Mouse (Mus musculus) G1E (cell line): Measurements from ENCODE around the gene Gm27027. TPM values are rescaled to one million over a fixed set of nuclear protein-coding genes. Genes with fewer than 3 reads are reported as not detected.

Experiments
- ATAC-seq: 2 replicates; pipeline ENCODE4 v1.8.0; 2016; ENCODE audit warnings: mild to moderate bottlenecking; ENCODE audit not compliant: insufficient number of reproducible peaks, poor library complexity, low FRiP score, severe bottlenecking; ENCODE audit errors: extremely low read depth
- DNase-seq: peaks from one replicate; pipeline ENCODE4 v3.0.0; 2012; ENCODE audit warnings: low spot score
- H3K27me3 ChIP-seq: 2 replicates; pipeline ENCODE4 v1.6.1; 2012; ENCODE audit warnings: mild to moderate bottlenecking, low read length, inconsistent platforms; ENCODE audit not compliant: insufficient read depth
- H3K36me3 ChIP-seq: replicated peaks from 2 replicates; pipeline ENCODE3; 2012; ENCODE audit warnings: mild to moderate bottlenecking, inconsistent platforms
- H3K4me1 ChIP-seq: 2 replicates; pipeline ENCODE4 v1.6.1; 2012; ENCODE audit warnings: low read depth, low read length, inconsistent platforms, mixed read lengths; ENCODE audit not compliant: insufficient read depth
- H3K4me3 ChIP-seq: 2 replicates; pipeline ENCODE4 v1.5.1; 2012; ENCODE audit warnings: low read depth, mild to moderate bottlenecking, inconsistent platforms, low read length, moderate library complexity, mixed read lengths
- H3K9me3 ChIP-seq: replicated peaks from 2 replicates; pipeline ENCODE4 v1.6.1; 2012; ENCODE audit warnings: inconsistent platforms
- CTCF ChIP-seq: IDR thresholded peaks from 2 replicates; pipeline ENCODE4 v1.5.1; 2012; ENCODE audit warnings: low read depth, low read length, inconsistent platforms, mixed read lengths
- GATA1 ChIP-seq: IDR thresholded peaks from 2 replicates; pipeline ENCODE4 v1.6.1; 2012; ENCODE audit warnings: borderline replicate concordance, low read length, inconsistent platforms, mixed read lengths
- GATA2 ChIP-seq: IDR thresholded peaks from 2 replicates; pipeline ENCODE4 v1.6.1; 2012; ENCODE audit warnings: low read depth, low read length, inconsistent platforms, borderline replicate concordance
- POLR2AphosphoS5 ChIP-seq: IDR thresholded peaks from 2 replicates; pipeline ENCODE4 v1.6.1; 2012; ENCODE audit warnings: low read depth, low read length, inconsistent platforms; ENCODE audit not compliant: insufficient replicate concordance
- TAL1 ChIP-seq: conservative IDR thresholded peaks from 2 replicates; pipeline ENCODE4 v1.6.1; 2012; ENCODE audit warnings: low read depth, low read length, inconsistent platforms, mixed read lengths
- polyA plus RNA-seq: library from polyadenylated mRNA; stranded (reverse); fragments of >175 nt; gene quantifications from 2 replicates; pipeline ENCODE4 v1.2.3, GENCODE M21; 2012
- total RNA-seq, 2 experiments: library from RNA; stranded (forward) in 1 of 2; stranded (reverse) in 1 of 2; fragments of 200-1000 nt in 1 of 2; fragments of >200 nt in 1 of 2; fragmentation: Nextera tagmentation in 1 of 2; gene quantifications; 2 replicates each; pipeline ENCODE4 v1.2.3; 2014 to 2017

Gm27027 gene
- total and polyA plus RNA-seq, 3 experiments = not detected

GRCm38 (mm10) chr2:93926141-93926540, 70.0 kb downstream of the Gm27027 start:
- DNase-seq (no peak), ATAC-seq (no peak)
- no peaks in the 10 kb centered on the region for H3K4me1 ChIP-seq
- no peak overlapping the region for H3K4me3 ChIP-seq
- TF ChIP-seq TAL1 (no peak), GATA1 (no peak), CTCF (no peak), GATA2 (no peak), POLR2AphosphoS5 (no peak)
- no peaks in the 10 kb centered on the region for H3K9me3 ChIP-seq
- H3K27me3 ChIP-seq = no peaks in the 10 kb centered on the region
- H3K36me3 ChIP-seq = no peaks in the 10 kb centered on the region

- H3K9me3 ChIP-seq = no peaks in the 10 kb centered on the region
- ATAC-seq (no peak), DNase-seq (no peak)
- no peaks in the 10 kb centered on the region for H3K4me1 ChIP-seq
- TF ChIP-seq GATA2 (no peak), GATA1 (no peak), CTCF (no peak), TAL1 (no peak), POLR2AphosphoS5 (no peak)
- H3K36me3 ChIP-seq = no peaks in the 10 kb centered on the region
- no peak overlapping the region for H3K4me3 ChIP-seq
- H3K27me3 ChIP-seq = no peaks in the 10 kb centered on the region
These were observed 77.1 kb downstream of the Gm27027 start for GRCm38 (mm10) chr2:93919093-93919492.

DNA sequence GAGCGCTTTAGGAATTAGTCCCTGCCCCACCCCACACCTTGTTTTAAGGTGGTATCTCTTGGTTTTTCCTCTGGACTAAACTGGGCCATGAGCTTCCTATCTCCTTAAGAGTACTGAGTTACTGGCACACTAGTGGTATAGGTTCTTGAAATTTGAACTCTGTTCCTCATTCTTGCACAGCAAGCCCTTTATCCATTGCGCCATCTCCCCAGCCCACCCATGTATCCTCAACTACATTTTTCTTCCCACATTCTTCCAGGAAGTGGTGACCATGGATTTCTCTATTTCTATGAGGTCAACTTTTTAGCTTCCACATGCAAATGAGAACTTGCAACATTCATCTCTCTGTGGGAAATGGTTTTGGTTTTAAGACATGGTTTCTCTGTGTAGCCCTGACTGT, 82.6 kb downstream of the Gm27027 start:
- no peak for TF ChIP-seq GATA2
- TF ChIP-seq TAL1 = no peak
- no peak for TF ChIP-seq GATA1
- no peak for TF ChIP-seq POLR2AphosphoS5
- no peak for TF ChIP-seq CTCF
- no peak for DNase-seq
- Histone ChIP-seq H3K4me3 (no peak overlapping the region), H3K9me3 (no peaks in the 10 kb centered on the region), H3K27me3 (peaks cover 3% of the 10 kb centered on the region; the same call in 1 of the 2 replicates), H3K36me3 (no peaks in the 10 kb centered on the region), H3K4me1 (no peaks in the 10 kb centered on the region)
- ATAC-seq = no peak

GRCm38 (mm10) chr2:93911942-93912341, 84.2 kb downstream of the Gm27027 start:
- peaks cover 7% of the 10 kb centered on the region; the same call in 1 of the 2 replicates for H3K27me3 ChIP-seq

DNA sequence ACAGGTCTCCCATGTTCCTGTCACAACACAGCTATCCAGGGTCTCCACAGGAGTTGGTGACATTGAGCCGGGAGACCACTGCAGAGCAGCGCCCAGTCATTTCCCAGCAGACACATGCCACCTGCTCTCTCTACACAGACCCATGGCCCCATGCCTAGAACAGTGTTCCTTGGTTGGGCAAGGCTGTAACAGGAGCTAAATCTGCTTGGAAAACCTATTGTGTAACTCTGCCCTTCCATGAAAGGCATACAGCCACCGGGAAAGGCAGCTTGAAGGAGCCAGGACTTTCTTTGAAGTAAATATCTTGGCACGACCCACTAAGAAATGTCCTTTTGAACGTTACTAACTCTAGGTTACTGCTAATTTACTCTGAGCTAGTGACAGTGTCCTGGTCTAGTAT, 86.4 kb downstream of the Gm27027 start:
- H3K4me3 ChIP-seq = no peak overlapping the region
- TF ChIP-seq TAL1 (no peak), POLR2AphosphoS5 (no peak), CTCF (no peak), GATA1 (no peak), GATA2 (no peak)
- DNase-seq (no peak), ATAC-seq (no peak)
- no peaks in the 10 kb centered on the region for H3K9me3 ChIP-seq
- peaks cover 12% of the 10 kb centered on the region; the same call in 1 of the 2 replicates for H3K27me3 ChIP-seq
- no peaks in the 10 kb centered on the region for H3K36me3 ChIP-seq
- H3K4me1 ChIP-seq = no peaks in the 10 kb centered on the region

More at GRCm38 (mm10) chr2:93911942-93912341, 84.2 kb downstream of the Gm27027 start:
- no peak for DNase-seq
- no peak for TF ChIP-seq CTCF
- no peak for TF ChIP-seq POLR2AphosphoS5
- no peak for TF ChIP-seq GATA2
- TF ChIP-seq TAL1 = no peak
- TF ChIP-seq GATA1 = no peak
- no peaks in the 10 kb centered on the region for H3K4me1 ChIP-seq
- H3K36me3 ChIP-seq = no peaks in the 10 kb centered on the region
- ATAC-seq = no peak
- H3K9me3 ChIP-seq = no peaks in the 10 kb centered on the region
- H3K4me3 ChIP-seq = no peak overlapping the region

- Histone ChIP-seq H3K9me3 (no peaks in the 10 kb centered on the region), H3K27me3 (peaks cover 12% of the 10 kb centered on the region; the same call in 1 of the 2 replicates), H3K36me3 (no peaks in the 10 kb centered on the region), H3K4me3 (no peak overlapping the region), H3K4me1 (no peaks in the 10 kb centered on the region)
- no peak for DNase-seq
- TF ChIP-seq CTCF = no peak
- TF ChIP-seq GATA2 = no peak
- TF ChIP-seq POLR2AphosphoS5 = no peak
- TF ChIP-seq GATA1 = no peak
- TF ChIP-seq TAL1 = no peak
- no peak for ATAC-seq
These were observed 88.4 kb downstream of the Gm27027 start for GRCm38 (mm10) chr2:93907519-93908294.

Other genes starting within 250 kb of the Gm27027 start
- 42.6 and 56.3 TPM in 2 replicates for gene Ext2, start 173.8 kb downstream of the Gm27027 start, total RNA-seq (2014; fragmentation: Nextera tagmentation)
- 19.3 and 22.9 TPM in 2 replicates for gene Ext2, start 173.8 kb downstream of the Gm27027 start, total RNA-seq (2017)
- gene Ext2, start 173.8 kb downstream of the Gm27027 start, polyA plus RNA-seq = 25.0 and 29.9 TPM in 2 replicates
- 3.0 and 8.9 TPM in 2 replicates for gene Accs, start 146.4 kb downstream of the Gm27027 start, total RNA-seq (2014; fragmentation: Nextera tagmentation)
- 3.6 and 7.3 TPM in 2 replicates for gene Accs, start 146.4 kb downstream of the Gm27027 start, total RNA-seq (2017)
- 2.3 and 2.9 TPM in 2 replicates for gene Accs, start 146.4 kb downstream of the Gm27027 start, polyA plus RNA-seq
- not detected in 2 replicates for gene Accsl, start 127.2 kb downstream of the Gm27027 start, total RNA-seq (2014; fragmentation: Nextera tagmentation)
- 0.52 TPM in 1 of 2 replicates, not detected in the other for gene Accsl, start 127.2 kb downstream of the Gm27027 start, total RNA-seq (2017)
- not detected in 2 replicates for gene Accsl, start 127.2 kb downstream of the Gm27027 start, polyA plus RNA-seq
- gene Gm13889, start 39.2 kb downstream of the Gm27027 start, total RNA-seq (2014; fragmentation: Nextera tagmentation) = not detected in 2 replicates
- gene Gm13889, start 39.2 kb downstream of the Gm27027 start, total RNA-seq (2017) = not detected in 2 replicates
- 0.07 and 0.20 TPM in 2 replicates for gene Gm13889, start 39.2 kb downstream of the Gm27027 start, polyA plus RNA-seq
- 62.0 and 71.2 TPM in 2 replicates for gene Alkbh3, start 14.5 kb upstream of the Gm27027 start, total RNA-seq (2014; fragmentation: Nextera tagmentation)
- 25.4 and 30.1 TPM in 2 replicates for gene Alkbh3, start 14.5 kb upstream of the Gm27027 start, total RNA-seq (2017)
- gene Alkbh3, start 14.5 kb upstream of the Gm27027 start, polyA plus RNA-seq = 28.9 and 29.0 TPM in 2 replicates
- 55.5 and 61.0 TPM in 2 replicates for gene Hsd17b12, start 161.6 kb upstream of the Gm27027 start, total RNA-seq (2014; fragmentation: Nextera tagmentation)
- gene Hsd17b12, start 161.6 kb upstream of the Gm27027 start, total RNA-seq (2017) = 140 and 148 TPM in 2 replicates
- 27.0 and 28.0 TPM in 2 replicates for gene Hsd17b12, start 161.6 kb upstream of the Gm27027 start, polyA plus RNA-seq